Mouse (Mus musculus) thymus, adult 18-20 months (tissue): ENCODE data around the gene Cdk4.

ENCODE experiments used
- DNase-seq, 2 experiments: peaks; one replicate each; pipeline ENCODE4 v3.0.0; 2022; ENCODE audit warnings: mixed read lengths in 2 of 2

Gene Cdk4

DNA sequence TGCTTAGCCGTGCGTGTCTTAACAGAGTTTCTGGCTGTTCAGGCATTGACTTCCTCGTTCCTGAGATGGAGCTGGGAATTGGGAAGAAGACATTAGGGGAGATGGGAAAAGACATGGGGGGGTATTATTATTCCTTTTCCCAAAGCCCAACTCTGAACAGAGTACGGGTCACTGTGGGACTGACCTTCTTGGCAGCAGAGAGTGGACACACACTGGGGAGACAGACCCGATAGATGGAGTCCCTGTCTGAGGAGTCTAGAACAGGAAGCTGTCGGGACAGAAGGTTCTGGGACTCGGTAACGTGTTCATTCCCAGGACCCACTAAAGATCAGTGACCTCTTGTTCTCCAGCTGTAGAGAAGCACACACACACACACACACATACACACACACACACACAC, 12.3 kb downstream of the Cdk4 start:
- DNase-seq, result no peak

DNA sequence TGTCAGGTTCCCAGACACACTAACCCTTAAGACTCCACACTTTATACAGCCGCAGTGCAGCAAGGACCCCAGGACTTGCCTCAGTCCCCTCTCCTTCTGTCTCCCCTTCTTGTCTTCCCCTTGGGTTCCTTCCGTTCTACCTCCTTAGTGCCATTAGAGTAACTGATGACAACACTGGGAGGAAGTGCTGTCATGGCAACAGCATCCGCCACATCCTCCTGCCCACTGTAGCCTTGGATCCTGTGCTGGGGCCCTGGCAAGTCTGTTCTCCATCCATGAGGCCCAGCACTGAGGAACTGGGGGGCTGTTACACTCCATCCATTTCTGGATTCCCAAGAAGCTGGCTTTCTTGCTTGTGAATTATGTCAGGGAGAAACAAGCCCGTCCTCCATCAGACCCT, 12.7 kb downstream of the Cdk4 start:
- peak; percentile 53 to 71 for DNase-seq

DNA sequence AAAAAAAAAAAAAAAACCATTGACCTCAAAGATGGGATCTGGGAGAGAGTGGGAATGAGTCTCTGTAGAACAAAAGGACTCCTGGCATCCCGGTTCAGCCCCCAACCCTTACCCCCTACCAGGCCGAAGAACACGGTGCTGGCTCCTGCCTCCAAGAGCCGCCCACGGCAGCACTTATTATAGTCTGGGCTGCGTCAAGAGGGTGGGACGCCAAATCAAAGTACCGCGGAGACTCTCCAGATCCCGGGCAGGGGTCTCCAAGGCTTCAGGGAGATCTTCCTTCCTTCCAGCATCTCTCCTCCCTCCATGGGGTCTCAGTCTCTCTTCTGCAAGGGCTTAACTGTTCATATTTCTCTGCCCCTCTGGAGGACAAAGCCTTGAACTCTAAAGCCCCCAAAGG, 14.2 kb downstream of the Cdk4 start:
- DNase-seq, result no peak

DNA sequence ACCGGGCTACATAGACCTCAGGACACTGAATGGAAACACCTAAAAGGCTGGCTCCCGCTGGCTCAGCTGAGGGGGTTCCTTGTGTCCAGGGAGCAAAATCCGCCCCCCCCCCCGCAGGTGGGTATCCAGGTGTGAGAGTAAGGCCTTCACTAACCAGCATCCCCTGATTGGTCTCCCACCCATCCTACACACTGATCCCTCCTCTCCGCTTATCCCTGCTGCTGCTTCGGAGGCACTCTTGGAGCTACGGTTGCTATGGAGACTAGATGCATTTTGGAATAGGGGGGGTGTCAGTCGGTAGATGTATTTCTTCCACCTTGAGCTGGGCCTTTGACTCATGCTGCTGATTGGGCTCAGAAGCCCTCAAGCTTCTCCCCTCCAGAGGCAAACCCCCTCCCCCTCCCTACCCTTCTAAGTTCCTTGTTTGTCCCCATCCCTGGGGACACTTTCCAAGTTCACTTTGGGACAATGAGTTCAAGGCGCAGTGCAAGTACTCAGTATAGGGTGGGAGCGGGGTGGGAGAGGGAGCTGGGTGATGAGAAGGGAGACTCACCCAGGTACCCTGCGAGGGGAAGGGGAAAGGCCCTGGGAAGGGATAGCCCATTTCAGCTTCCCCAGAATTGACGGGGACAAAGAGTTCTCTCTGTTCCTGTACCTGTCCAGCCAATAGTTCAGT, 14.8 kb downstream of the Cdk4 start:
- DNase-seq, result no peak

DNA sequence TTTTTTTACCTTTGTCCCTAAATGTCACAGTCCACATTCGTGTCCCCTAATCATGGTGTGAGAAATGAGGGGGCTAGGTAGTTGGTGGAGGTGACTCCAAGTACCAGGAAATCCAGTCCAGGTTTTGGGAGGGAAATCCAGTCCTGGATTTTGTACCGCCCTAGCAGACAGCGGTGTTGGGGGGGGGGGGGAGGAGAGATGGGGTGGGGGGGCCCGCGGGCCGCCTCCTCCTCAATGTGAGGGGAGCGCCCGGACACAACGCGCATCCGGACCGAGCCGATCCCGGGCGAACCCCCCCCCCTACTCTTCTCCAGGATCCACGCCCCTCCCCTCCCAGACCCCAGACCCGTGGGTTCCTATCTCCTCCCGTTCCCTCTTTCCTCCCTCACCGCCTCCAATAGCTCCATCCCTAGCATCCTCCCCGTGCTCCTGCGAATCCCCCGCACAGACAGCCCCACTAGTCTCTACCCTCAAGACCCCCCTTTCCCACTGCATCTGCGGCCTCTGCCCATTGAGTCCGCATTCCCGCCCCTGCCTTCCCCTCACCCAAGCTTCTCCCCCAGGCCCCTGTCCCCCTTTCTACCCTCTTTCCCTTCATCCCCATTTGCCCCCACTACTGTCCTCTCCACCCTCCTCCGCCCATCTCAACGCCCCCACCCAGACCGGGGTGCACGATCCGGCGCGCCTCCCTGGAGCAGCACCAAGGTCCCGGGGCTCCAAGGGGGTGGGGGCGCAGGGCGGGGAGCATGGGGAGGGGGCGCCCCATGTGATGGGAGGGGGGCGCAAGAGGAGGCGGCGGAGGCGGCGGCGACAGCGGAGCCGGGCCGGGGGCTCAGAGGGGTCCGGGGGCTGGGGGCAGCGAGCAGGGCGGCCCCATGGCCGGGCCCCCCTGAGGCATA, 15.6 kb downstream of the Cdk4 start:
- DNase-seq, result no peak

DNA sequence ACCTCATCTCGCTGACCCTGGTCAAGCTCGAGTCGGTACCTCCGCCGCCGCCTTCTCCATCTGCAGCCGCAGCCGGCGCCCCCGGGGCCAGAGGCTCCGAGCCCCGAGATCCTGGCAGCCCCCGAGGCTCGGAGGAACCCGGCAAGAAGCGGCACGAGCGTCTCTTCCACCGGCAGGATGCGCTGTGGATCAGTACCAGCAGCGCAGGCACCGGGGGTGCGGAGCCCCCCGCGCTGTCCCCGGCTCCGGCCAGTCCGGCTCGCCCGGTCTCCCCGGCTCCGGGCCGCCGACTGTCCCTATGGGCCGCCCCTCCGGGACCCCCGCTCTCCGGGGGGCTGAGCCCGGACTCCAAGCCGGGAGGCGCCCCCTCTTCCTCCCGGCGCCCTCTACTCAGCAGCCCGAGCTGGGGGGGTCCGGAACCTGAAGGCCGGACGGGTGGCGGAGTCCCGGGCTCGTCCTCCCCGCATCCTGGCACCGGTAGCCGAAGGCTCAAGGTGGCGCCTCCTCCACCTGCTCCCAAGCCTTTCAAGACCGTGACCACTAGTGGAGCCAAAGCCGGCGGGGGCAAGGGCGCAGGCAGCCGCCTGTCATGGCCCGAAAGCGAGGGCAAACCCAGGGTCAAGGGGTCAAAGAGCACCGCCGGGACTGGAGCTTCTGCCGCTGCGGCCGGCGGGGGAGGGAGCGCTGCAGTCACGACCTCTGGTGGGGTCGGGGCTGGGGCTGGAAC, 16.5 kb downstream of the Cdk4 start:
- no peak for DNase-seq

DNA sequence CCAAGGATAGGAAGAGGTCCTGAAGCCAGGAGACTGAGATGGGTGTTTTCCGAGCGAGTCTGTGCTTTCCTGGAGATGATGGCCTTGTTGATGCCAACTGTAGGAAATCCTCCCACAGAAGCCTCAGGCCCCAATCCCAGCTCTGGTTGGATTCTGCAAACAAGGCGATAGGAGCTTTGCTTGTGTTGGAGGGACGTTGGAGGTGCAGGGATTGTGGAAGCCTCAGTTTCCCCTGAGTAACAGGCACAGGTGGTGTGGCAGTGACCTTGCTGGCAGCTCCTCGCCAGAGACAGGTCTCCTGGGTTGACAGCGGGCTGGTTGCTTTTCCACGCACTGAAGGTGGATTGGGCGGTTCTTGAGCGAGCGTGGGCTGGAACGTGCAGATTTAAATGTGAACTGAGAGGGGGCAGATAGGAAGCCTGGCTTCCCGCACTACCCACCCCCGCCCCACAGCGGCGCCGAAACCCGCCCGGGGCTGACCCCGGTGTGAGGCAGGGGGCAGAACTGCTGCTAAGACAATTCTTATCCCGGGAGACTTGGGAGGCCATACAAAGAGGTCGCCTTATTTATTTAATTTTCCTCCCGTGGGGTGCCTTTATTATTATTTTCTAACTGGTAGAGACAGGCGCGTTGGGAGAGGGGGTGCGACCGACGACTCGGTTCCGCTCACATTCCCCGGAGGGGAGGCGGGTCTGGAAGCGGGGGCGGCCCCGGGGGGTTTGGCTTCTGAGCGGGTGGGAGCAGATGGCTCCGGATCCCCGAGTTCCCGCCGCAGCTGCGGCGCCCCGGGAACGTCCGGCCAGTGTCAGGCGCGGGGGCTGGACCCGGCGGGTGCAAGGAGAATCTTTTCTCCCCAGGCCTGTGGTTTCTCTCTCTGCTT, 17.8 kb downstream of the Cdk4 start:
- no peak for DNase-seq

DNA sequence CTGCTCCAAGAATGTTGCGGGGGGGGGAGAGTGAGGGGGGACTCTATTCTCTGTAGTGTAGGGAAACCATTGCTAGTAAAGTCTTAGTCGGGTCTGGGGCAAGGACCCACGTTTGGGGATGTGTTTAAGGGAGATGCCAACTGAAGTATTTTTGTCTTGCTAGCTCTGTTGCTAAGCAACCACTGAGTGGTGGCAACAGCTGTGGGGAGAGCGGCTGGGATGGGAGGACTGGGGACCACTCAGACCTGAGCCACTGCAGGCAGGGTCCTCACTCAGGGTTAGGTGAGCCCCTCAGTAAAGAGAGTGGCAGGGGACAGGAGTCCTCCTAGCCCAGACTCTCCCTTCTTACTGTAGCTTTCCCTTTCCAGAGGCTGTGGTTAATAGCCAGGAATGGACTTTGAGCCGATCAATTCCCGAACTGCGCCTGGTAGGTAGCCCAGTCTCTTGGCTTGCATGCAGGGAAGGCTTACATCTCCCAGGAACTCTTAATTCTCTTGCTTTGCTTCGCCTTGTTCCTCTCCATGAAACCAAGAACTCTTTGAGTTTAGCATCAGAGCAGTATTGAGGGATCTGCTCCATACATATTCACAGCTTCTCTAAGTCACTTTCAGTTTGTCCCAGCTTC, 18.8 kb downstream of the Cdk4 start:
- DNase-seq, result no peak

DNA sequence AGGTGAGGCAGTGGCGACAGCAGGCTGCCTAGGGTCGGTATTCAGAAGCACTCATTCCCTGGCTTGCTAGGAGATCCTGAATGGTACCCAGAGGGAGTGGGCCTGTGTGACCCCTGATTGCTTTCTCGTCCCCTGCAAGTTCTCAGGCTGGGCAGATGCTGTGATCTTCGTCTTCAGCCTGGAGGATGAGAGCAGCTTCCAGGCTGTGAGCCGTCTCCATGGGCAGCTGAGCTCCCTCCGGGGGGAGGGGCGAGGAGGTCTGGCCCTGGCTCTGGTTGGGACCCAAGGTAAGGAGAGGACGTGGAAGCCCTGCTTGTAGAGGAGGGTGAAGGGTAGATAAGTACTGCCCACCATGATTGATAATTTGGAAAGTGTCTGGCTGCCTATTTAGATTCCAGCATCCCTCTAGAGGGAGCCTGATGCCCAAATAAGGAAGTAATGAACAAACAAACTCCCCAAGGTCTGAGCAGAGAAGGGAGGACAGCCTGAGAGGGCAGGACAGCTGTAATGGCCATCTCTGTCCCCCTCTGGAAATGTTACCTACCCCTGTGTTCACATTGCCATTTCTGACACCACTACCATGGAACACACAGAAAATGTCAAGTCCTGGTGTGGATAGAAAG, 20.1 kb downstream of the Cdk4 start:
- DNase-seq, result no peak

DNA sequence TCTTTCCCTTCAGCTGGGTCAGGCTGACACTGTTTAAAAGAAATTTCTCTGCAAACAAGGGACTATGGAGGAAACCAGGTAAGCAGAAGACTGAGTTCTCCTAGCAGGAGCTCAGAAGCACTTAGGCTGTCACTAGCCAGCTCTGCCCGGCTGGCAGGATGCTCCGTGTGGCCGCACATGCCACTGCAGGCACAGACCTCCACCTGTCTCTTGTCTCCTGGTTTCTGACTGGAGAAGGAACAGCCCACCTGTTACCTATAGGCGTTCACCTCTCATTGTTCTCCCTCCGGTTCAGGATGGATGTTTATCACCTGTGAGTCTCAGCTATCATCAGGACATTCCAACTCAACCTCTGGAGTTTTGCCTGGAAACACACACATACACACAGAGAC, 20.6 kb downstream of the Cdk4 start:
- DNase-seq, result no peak

DNA sequence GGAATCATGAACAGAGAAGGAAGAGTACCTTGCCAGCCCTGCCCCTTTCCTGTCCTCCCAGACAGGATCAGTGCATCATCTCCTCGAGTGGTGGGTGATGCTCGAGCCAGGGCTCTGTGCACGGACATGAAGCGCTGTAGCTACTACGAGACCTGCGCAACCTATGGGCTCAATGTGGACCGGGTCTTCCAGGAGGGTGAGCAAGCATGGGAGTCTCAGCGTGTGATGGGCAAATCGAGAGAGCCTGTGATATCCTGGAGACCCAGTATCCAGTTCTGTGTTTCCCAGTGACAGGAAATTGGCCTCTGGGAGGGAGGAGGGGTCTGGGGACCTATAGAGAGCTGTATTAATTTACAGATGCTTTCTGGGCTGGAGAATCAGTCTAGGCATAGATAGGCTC, 21.7 kb downstream of the Cdk4 start:
- DNase-seq, result no peak

DNA sequence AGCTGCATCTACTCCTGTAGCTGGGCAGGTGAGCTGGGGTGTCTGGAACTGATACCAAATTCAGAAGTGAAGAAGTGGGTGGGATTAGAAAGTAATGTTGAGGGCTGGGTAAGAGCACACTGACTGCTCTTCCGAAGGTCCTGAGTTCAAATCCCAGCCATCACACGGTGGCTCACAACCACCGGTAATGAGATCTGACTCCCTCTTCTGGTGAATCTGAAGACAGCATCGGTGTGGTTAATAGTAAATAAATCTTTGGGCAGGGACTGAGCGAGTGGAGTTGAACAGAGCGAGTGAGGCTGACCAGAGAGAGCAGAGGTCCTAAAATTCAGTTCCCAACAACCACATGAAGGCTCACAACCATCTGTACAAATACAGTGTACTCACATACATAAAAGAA, 22.3 kb downstream of the Cdk4 start:
- no peak for DNase-seq

DNA sequence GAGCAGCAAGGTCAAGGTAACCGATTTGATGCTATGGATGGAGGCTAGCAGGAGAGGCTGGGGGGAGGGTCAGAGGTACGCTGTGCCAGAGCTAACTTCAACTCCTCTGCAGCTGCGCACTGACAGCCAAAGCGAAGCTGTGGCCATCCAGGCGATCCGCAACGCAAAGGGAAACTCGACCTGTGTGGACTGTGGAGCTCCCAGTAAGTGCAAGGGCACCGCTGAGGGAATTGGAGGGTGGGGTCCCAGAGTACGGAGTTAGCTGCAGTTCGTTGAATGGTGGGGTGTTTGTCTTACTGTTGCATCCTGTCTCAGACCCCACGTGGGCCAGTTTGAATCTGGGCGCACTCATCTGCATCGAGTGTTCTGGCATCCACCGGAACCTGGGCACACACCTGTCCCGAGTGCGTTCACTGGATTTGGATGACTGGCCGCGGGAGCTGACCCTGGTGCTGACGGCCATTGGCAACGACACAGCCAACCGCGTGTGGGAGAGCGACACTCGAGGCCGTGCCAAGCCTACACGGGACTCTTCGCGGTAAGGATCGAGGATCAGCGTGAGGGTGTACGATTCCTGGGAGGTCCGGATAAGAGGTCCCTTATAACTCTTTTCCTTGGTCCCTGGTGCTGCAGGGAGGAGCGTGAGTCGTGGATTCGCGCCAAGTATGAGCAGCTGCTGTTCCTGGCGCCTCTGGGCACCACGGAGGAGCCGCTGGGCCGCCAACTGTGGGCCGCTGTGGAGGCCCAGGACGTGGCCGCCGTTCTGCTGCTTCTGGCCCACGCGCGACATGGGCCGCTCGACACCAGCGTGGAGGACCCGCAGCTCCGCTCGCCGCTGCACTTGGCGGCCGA, 27.5 kb downstream of the Cdk4 start:
- no peak for DNase-seq

DNA sequence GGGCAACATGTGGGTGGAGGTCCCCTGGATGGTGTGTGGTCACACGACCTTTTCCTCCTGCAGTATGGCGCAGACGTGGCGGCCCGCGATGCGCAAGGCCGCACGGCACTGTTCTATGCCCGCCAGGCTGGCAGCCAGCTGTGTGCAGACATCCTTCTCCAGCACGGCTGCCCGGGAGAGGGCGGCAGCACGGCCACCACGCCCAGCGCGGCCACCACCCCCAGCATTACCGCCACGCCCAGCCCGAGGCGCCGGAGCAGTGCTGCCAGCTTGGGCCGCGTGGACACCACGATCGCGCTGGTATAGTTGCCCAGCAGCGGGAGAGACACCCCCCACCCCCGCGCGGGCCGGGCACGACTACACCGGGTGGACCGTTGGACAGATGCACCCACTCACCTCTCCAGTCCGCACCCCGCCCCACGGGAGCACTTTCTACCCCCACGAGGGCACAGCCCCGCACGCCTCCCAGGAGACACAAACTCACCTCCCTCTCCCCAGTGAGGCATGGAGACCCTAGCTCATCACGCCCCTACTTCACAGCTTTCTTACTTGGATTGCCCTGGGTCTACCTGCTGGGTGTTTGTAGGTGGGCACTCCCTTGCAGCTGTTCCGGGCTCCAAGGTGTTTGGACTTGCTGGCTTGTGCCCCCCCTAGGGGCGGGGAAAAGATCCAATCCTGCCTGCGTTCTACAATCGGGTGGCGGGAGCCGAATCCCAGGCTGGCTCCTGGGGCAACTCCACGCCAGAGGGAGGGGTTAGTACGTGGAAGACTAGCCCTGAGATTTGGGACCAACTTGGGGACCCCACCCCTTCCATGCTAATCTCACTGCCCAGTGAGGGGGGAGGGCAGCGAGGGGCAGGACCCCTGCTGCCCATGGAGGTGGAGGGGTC, 28.4 kb downstream of the Cdk4 start:
- no peak for DNase-seq

DNA sequence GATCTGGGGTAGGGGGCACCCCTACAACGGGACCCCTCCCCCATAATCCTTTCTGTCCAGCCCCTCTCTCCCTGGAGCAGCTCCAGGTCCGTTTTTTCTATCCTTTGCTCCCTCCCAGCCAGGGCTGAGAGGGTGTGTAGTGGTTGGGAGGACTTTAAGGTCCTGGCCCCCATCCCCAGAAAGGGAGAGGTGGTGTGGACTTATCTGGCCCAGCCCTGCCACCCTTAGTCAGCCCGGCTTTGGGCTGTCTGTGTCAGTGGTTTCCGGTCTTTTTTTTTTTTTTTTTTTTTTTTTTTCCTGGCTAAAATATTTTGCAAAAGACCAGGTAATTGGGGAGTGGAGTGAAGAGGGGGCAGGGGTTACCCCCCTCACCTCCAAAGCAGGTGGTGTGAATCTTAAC, 29.4 kb downstream of the Cdk4 start:
- DNase-seq, result no peak

DNA sequence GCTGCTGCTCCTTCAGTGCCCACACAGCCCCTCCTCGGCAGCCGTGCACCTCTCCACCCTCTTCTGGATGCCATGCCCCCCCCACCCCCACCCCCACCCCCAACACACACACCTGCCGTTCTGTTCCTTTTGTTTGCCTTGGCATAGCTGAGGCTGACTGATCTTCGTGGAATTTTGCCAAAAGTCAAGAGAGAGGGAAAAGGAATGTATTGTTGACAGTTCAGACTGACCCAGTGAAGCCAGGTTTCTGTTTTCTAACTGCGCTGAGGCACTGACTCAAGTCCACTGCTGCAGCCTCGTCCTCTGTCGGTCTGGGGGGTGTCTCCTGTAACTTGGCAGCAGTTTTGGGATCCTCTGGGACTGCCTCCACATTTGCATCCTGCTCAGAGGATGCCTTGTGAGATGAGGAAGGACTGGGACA, 31.1 kb downstream of the Cdk4 start:
- DNase-seq, result no peak

DNA sequence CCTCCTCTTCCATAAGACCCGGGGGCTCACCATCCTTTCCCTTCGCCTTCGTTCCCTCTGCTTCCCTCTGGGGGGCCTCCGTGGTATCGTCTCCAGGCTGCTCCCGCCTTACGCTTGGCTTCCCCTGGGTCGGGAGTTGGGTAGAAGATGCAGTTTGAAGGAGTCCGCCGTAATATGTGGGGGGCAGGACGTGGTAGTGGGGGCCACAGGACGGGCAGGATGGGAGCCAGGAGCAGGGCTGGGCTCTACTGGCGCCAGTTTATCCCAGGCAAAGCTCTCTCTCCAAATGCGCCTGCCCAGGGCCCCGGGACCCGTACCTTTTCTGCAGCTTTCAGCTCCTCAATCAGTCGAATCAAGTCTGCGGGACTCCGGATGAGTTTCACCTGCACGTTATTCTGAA, 35.2 kb downstream of the Cdk4 start:
- no peak for DNase-seq

DNA sequence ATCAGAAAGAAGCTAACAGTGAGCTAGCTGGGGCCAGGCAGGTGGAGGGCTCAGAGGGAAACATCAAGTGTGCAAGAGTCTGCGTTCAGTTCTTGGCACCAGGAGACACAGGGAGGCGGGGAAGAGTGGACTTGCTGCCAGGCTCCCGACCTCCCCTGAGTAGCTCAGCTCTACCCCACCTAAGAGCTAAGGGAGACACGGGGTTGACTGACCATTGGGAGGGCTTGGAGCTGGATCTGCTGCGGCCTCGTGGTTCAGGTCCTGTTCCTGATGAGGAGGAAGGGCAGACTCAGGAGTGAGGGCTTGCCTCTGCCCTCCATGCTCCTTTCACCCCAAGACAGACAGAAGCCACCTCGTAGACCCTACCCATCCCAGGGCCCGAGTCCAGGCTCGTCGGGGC, 35.9 kb downstream of the Cdk4 start:
- DNase-seq, result no peak

DNA sequence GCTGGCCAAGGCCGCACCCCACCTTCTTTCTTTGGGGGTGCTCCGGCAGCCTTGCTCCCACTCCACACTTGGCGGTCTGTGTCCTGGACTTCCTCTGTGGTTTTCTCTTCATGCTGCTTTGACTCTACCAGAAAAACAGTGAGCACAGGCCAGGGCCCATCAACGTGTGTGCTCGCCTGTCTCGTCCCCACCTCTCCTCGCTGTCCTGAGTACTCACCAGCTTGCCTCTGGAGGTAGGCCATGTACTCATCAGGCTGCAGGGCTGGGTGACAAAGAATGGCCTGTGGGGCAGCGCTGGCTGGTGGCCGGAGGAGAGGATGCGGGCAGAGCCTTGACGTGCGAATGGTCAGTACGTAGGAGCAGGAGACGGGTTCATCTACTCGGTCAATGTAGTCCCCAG, 36.5 kb downstream of the Cdk4 start:
- no peak for DNase-seq

DNA sequence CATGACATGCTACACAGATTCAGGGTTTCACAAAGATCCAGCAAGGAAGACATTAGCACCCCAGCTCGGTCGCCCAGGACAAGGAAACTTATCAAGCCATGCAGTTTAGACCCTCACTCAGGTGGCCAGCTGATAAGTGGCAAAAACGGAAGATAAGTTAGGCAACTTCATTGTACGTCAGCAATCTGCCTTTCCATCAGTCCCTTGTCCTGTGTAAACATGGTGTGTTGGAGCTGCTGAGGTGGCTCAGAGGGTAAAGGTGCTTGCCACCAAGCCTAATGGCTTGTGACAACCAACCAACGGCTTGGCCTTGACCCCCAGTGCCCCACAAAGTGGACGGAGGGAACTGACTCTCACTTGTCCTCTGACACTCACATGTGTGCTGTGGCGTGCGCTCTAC, 37.1 kb downstream of the Cdk4 start:
- DNase-seq, result no peak
